Mouse (Mus musculus) liver, embryonic 16.5 days (tissue): ENCODE measurements around the gene Gm17606. TPM values are rescaled to one million over a fixed set of nuclear protein-coding genes. Genes with fewer than 3 reads are reported as not detected.
A peak's percentile ranks its signal among the peaks of the same experiment; 100 is the strongest.

ENCODE experiments used
- ATAC-seq: fragments of 200-750 bp; cut with Nextera tagmentation; 2 replicates; pipeline ENCODE4 v1.8.0; 2017; ENCODE audit warnings: low read depth, mild to moderate bottlenecking, moderate number of reproducible peaks, moderate library complexity
- H3K27ac ChIP-seq: fragments of 300-500 bp; sonication (generic); 2 replicates; pipeline ENCODE4 v1.5.1; 2014; ENCODE audit warnings: mild to moderate bottlenecking, low read length
- H3K27me3 ChIP-seq: fragments of 300-500 bp; sonication (generic); 2 replicates; pipeline ENCODE4 v1.6.1; 2014; ENCODE audit warnings: low read depth, low read length, mixed read lengths; ENCODE audit not compliant: control insufficient read depth, insufficient read depth
- H3K36me3 ChIP-seq: fragments of 300-500 bp; sonication (generic); 2 replicates; pipeline ENCODE4 v1.6.1; 2014; ENCODE audit warnings: mild to moderate bottlenecking; ENCODE audit not compliant: control insufficient read depth, insufficient read depth
- H3K4me1 ChIP-seq: fragments of 300-500 bp; sonication (generic); 2 replicates; pipeline ENCODE4 v1.6.1; 2014; ENCODE audit warnings: low read depth, low read length, mixed read lengths; ENCODE audit not compliant: control insufficient read depth
- H3K4me2 ChIP-seq: fragments of 300-500 bp; sonication (generic); 2 replicates; pipeline ENCODE4 v1.6.1; 2014; ENCODE audit warnings: low read depth, low read length, mixed read lengths
- H3K4me3 ChIP-seq: fragments of 300-500 bp; sonication (generic); 2 replicates; pipeline ENCODE4 v1.5.1; 2014; ENCODE audit warnings: low read depth, mild to moderate bottlenecking, low read length
- H3K9ac ChIP-seq: fragments of 300-500 bp; sonication (generic); 2 replicates; pipeline ENCODE4 v1.6.1; 2014; ENCODE audit warnings: low read depth, low read length
- H3K9me3 ChIP-seq: fragments of 300-500 bp; sonication (generic); replicated peaks from 2 replicates; pipeline ENCODE4 v1.6.1; 2016; ENCODE audit warnings: low read length; ENCODE audit not compliant: control insufficient read depth
- whole genome bisulfite sequencing: fragments of 180-500 bp; shearing (Covaris S2); extraction: QIAGEN DNeasy Blood & Tissue Kit; methylation state at CpG from one replicate; pipeline ENCODE4 v1.1.7; 2014; ENCODE audit not compliant: insufficient replicate concordance; 5-methylcytosine and 5-hydroxymethylcytosine counted together
- microRNA counts: library from miRNA; unstranded; fragments of <30 nt; microRNA quantifications from one replicate; lab custom pipeline; 2016
- microRNA-seq: library from miRNA; unstranded; fragments of <30 nt; microRNA quantifications from one replicate; pipeline ENCODE4, GENCODE M21; 2016
- polyA plus RNA-seq: library from polyadenylated mRNA; unstranded; fragments of >200 nt; fragmentation: Nextera tagmentation; extraction: Ambion mirVana; gene quantifications from 2 replicates; pipeline ENCODE4 v1.2.1, GENCODE M21; 2015

Gene Gm17606
- polyA plus RNA-seq, 1 experiment from 2014 or later: not detected

DNA sequence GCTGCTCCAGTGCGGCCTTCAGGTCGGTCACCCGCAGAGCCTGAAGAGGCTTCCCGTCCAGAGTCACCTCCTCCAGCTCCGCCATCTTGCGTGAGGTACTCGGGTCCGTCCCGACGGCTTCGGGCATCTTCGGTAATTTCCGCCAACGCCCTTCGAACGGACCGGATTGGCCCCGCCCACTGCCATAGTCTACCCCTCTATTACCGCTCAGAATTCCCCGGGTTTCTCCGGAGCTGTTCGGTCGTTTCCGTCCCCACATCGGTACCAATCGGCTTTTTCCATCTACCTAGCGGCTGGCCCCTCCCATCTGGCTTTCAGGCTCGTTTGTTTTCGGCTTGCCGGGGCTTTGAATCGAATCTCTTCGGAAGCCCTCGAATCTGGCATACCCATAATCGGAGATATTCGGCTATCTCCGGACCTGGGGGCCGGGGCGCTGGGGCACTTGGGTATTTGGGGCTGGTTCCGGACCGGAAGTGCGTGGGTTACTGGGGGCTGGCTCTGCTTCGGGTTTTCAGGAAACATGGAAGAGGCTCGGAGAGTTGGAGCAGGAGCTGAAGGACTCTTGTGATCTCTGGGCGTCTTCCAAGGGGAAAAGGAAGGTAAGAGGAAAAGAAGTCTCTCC, 45.9 kb downstream of the Gm17606 start, which contains the start of gene Acin1:
Gene Acin1 (minus strand): TSS at position 410 of the 622 bp plus-strand sequence.
- H3K4me2 ChIP-seq: peak within 1 kb of the TSS; percentile 78
- H3K4me3 ChIP-seq: peak within 1 kb of the TSS; percentile 79
- H3K9ac ChIP-seq: peak within 1 kb of the TSS; percentile 98
- under 1% methylated on average over 44 of the region's 44 CpGs for WGBS
- no peaks in the 10 kb centered on the region for H3K9me3 ChIP-seq
- H3K27me3 ChIP-seq: no peaks in the 10 kb centered on the region
- ATAC-seq: peak; percentile 87
- peak within 1 kb of the TSS; percentile 100 for H3K27ac ChIP-seq
- H3K4me1 ChIP-seq: peaks cover 23% of the 10 kb centered on the region
- H3K36me3 ChIP-seq: peaks cover 24% of the 10 kb centered on the region

DNA sequence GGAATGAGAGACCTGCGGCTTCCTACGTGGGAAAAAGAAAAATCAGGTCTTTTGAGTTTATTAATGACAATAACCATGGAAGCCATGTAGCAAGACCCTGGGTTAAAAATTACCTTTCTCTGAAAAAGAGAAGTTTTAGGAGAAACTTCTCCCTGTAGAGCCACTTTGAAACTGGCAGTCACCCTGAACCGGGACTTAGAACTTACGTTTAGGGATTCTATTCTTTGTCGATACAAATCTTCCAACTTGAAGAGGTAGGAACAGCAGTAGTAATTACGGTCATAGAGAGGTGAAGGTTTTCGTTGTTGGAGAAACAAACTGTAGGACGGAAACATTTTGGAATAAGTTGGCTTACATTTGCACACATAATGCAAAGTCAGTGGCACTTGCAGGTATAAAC, 46.5 kb downstream of the Gm17606 start:
- peak overlapping the region; percentile 100 for H3K27ac ChIP-seq
- ATAC-seq: no peak

DNA sequence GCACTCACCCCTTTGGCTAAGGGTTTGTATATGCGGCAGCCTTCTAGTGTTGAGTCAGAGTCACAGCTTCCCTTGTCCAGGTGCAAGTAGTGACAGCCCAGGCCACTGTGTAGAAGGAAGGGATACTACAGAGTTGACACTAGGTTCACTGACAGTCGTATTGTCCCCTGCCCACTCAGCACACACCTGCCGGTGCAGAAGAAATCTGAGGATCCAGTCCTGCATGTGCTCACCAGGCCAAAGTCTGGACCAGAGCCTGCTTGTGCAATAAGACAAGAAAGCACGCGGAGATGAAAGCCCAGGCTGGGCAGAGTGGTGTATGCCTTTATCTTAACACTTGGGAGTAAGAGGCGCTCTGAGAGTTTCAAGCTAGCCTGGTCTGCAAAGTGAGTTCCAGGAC, 54.3 kb downstream of the Gm17606 start:
- Histone ChIP-seq H3K27ac (no peak overlapping the region), H3K27me3 (no peaks in the 10 kb centered on the region; the same call in 1 of the 2 replicates), H3K4me2 (no peak overlapping the region), H3K4me1 (no peaks in the 10 kb centered on the region; the same call in 1 of the 2 replicates), H3K9ac (no peak overlapping the region), H3K4me3 (no peak overlapping the region), H3K9me3 (no peaks in the 10 kb centered on the region), H3K36me3 (peaks cover 10% of the 10 kb centered on the region)
- no peak for ATAC-seq
- 67% methylated on average over 6 of the region's 6 CpGs for WGBS

More for the DNA sequence above, 46.5 kb downstream of the Gm17606 start:
- Histone ChIP-seq H3K4me3 (peak overlapping the region; percentile 79), H3K4me2 (peak overlapping the region; percentile 78), H3K36me3 (peaks cover 24% of the 10 kb centered on the region), H3K9ac (peak overlapping the region; percentile 98), H3K27me3 (no peaks in the 10 kb centered on the region), H3K4me1 (peaks cover 17% of the 10 kb centered on the region), H3K9me3 (no peaks in the 10 kb centered on the region)
- 3% methylated on average over 8 of the region's 8 CpGs for WGBS

DNA sequence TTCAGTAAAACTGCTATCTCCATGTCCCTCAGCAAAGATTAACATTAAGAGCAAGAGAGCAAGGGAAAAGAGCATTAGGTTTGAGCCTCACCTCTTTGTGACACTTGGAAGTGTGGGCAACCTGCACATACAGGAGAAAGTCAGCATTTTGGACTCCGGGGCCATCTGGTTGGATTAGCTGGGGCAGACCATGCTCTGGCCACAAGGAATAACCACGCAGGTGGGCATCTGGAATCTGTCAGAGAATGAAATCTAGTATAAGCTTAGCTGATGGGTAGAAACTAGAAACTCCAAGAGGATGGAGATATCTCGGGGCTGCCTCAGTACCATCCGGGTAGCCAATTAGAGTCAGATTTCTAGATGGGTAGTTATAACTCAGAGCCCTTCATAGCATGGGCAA, 56.0 kb downstream of the Gm17606 start:
- H3K27ac ChIP-seq: no peak overlapping the region
- no peak for ATAC-seq
- no peak overlapping the region for H3K4me3 ChIP-seq
- no peak overlapping the region for H3K4me2 ChIP-seq
- whole genome bisulfite sequencing: 61% methylated on average over 4 of the region's 4 CpGs
- H3K36me3 ChIP-seq: no peaks in the 10 kb centered on the region
- peaks cover 3% of the 10 kb centered on the region for H3K4me1 ChIP-seq
- H3K9me3 ChIP-seq: no peaks in the 10 kb centered on the region
- H3K9ac ChIP-seq: no peak overlapping the region
- no peaks in the 10 kb centered on the region; the same call in 1 of the 2 replicates for H3K27me3 ChIP-seq

MicroRNAs within 50 kb of the gene (microRNA counts, 519-probe panel; counts per million panel counts)
- 60.7 counts per million for microRNA mmu-miR-686 (lab: Ali Mortazavi, UCI)

Small RNAs within 50 kb of the gene (microRNA-seq; reads per million reads assigned to microRNA genes)
- gene Mir686 (not detected), gene Mir6948 (not detected)

Other genes starting within 250 kb of the Gm17606 start
- gene Slc7a7, start 223.2 kb upstream of the Gm17606 start, polyA plus RNA-seq: 9.5 and 10.5 TPM in 2 replicates
- gene Mrpl52, start 214.0 kb upstream of the Gm17606 start, polyA plus RNA-seq: 161 and 178 TPM in 2 replicates
- gene Mmp14, start 209.3 kb upstream of the Gm17606 start, polyA plus RNA-seq: 22.9 and 25.3 TPM in 2 replicates
- 17.9 and 19.3 TPM in 2 replicates for gene Lrp10, start 176.8 kb upstream of the Gm17606 start, polyA plus RNA-seq
- 0.09 and 0.34 TPM in 2 replicates for gene Rem2, start 164.9 kb upstream of the Gm17606 start, polyA plus RNA-seq
- gene Prmt5, start 123.4 kb upstream of the Gm17606 start, polyA plus RNA-seq: 20.6 and 21.6 TPM in 2 replicates
- gene Haus4, start 86.3 kb upstream of the Gm17606 start, polyA plus RNA-seq: 31.5 and 32.2 TPM in 2 replicates
- gene Ajuba, start 63.4 kb upstream of the Gm17606 start, polyA plus RNA-seq: 5.0 and 6.1 TPM in 2 replicates
- gene 4931414P19Rik, start 35.0 kb upstream of the Gm17606 start, polyA plus RNA-seq: 2.3 and 2.5 TPM in 2 replicates
- 173 and 183 TPM in 2 replicates for gene Psmb5, start 22.9 kb upstream of the Gm17606 start, polyA plus RNA-seq
- gene Psmb11, start 19.5 kb upstream of the Gm17606 start, polyA plus RNA-seq: not detected in 2 replicates
- gene Cdh24, start 412 bp downstream of the Gm17606 start, polyA plus RNA-seq: 0.13 and 0.25 TPM in 2 replicates
- gene 1700123O20Rik, start 45.3 kb downstream of the Gm17606 start, polyA plus RNA-seq: 40.2 and 42.6 TPM in 2 replicates
- 43.5 and 45.1 TPM in 2 replicates for gene Acin1, start 46.0 kb downstream of the Gm17606 start, polyA plus RNA-seq
- 0.05 and 0.06 TPM in 2 replicates for gene Gm29776, start 57.9 kb downstream of the Gm17606 start, polyA plus RNA-seq
- gene Cebpe, start 71.2 kb downstream of the Gm17606 start, polyA plus RNA-seq: 10.4 and 11.7 TPM in 2 replicates
- 3.0 and 4.9 TPM in 2 replicates for gene Slc7a8, start 141.0 kb downstream of the Gm17606 start, polyA plus RNA-seq
- not detected in 2 replicates for gene Rnf212b, start 173.2 kb downstream of the Gm17606 start, polyA plus RNA-seq
- gene Homez, start 230.0 kb downstream of the Gm17606 start, polyA plus RNA-seq: 2.4 and 2.7 TPM in 2 replicates
- 0.51 and 0.55 TPM in 2 replicates for gene Ppp1r3e, start 236.6 kb downstream of the Gm17606 start, polyA plus RNA-seq
- gene Bcl2l2, start 242.4 kb downstream of the Gm17606 start, polyA plus RNA-seq: 0.42 and 0.69 TPM in 2 replicates
- gene Gm20521, start 242.5 kb downstream of the Gm17606 start, polyA plus RNA-seq: 0.11 TPM in 1 of 2 replicates, not detected in the other